Mouse (Mus musculus): ENCODE data around the gene Nip7. TPM values are rescaled to one million over a fixed set of nuclear protein-coding genes. Genes with fewer than 3 reads are reported as not detected.

The Nip7 gene
- polyA plus RNA-seq, 1 experiment from 2014 or later, result 60.4 TPM

- POLR2A ChIA-PET, result interaction anchor here (0.9 to 1.7 kb wide), 4 partner anchors 8 to 131 kb away, joined by 3 to 11 read pairs (median 3); partner anchors contain the start of genes Pdf and Sntb2
- in situ Hi-C loops (cut with MboI; ENCODE audit: low pct_unique_long_range_greater_than_20kb), result no loop called here
- CTCF ChIA-PET, result interaction anchor here (0.8 to 1.3 kb wide), 2 partner anchors 22 to 27 kb away, joined by 3 to 4 read pairs; no protein-coding TSS in a partner anchor
- ATAC-seq, result no peak
- no peak for DNase-seq (ENCODE audit: low read depth, low spot score)
- no peaks in the 10 kb centered on the region for H3K27me3 ChIP-seq
- TF ChIP-seq CTCF (IDR thresholded peaks at IDR 0.05), result no peak
Observed at GRCm38 (mm10) chr8:107065511-107066496, 9.1 kb downstream of the Nip7 start, which contains the start of gene Tmed6. Tmed6 (minus strand) TSS chr8:107065644.

- ChIA-PET CTCF (no interaction called here), POLR2A (interaction anchor here (0.9 kb wide), 1 partner anchor 9 kb away, joined by 3 read pairs; the partner anchor contains the start of gene Tmed6)
- no peaks in the 10 kb centered on the region for H3K27me3 ChIP-seq
- ATAC-seq (peak; percentile 41), DNase-seq (ENCODE audit: low read depth, low spot score) (no peak)
- in situ Hi-C loops (cut with MboI; ENCODE audit: low pct_unique_long_range_greater_than_20kb), result no loop called here
- no peak for TF ChIP-seq CTCF (IDR thresholded peaks at IDR 0.05)
Observed at GRCm38 (mm10) chr8:107073706-107074105, 17.0 kb downstream of the Nip7 start.

- H3K27me3 ChIP-seq, result no peaks in the 10 kb centered on the region
- no peak for ATAC-seq
- in situ Hi-C loops (cut with MboI; ENCODE audit: low pct_unique_long_range_greater_than_20kb), result no loop called here
- CTCF ChIA-PET, result no interaction called here
- DNase-seq (ENCODE audit: low read depth, low spot score), result no peak
- POLR2A ChIA-PET, result interaction anchor here (0.9 kb wide), 1 partner anchor 9 kb away, joined by 3 read pairs; the partner anchor contains the start of gene Tmed6
- no peak for TF ChIP-seq CTCF (IDR thresholded peaks at IDR 0.05)
Observed at GRCm38 (mm10) chr8:107074128-107074527, 17.5 kb downstream of the Nip7 start.

GRCm38 (mm10) chr8:107076239-107076888, 19.7 kb downstream of the Nip7 start:
- no peak for DNase-seq (ENCODE audit: low read depth, low spot score)
- in situ Hi-C loops (cut with MboI; ENCODE audit: low pct_unique_long_range_greater_than_20kb), result no loop called here
- no peaks in the 10 kb centered on the region for H3K27me3 ChIP-seq
- POLR2A ChIA-PET, result no interaction called here
- CTCF ChIA-PET, result interaction anchor here (1.6 kb wide), 1 partner anchor 16 kb away, joined by 3 read pairs; no protein-coding TSS in a partner anchor
- ATAC-seq, result no peak
- TF ChIP-seq CTCF (IDR thresholded peaks at IDR 0.05), result no peak

GRCm38 (mm10) chr8:107085358-107085757, 28.7 kb downstream of the Nip7 start:
- ChIA-PET CTCF (interaction anchor here (1.7 kb wide), 1 partner anchor 9 kb away, joined by 6 read pairs; no protein-coding TSS in a partner anchor), POLR2A (no interaction called here)
- DNase-seq (ENCODE audit: low read depth, low spot score) (no peak), ATAC-seq (no peak)
- no peaks in the 10 kb centered on the region for H3K27me3 ChIP-seq
- no peak for TF ChIP-seq CTCF (IDR thresholded peaks at IDR 0.05)
- in situ Hi-C loops (cut with MboI; ENCODE audit: low pct_unique_long_range_greater_than_20kb), result no loop called here

GRCm38 (mm10) chr8:107086018-107086417, 29.3 kb downstream of the Nip7 start:
- CTCF ChIA-PET, result interaction anchor here (1.7 kb wide), 1 partner anchor 8 kb away, joined by 6 read pairs; no protein-coding TSS in a partner anchor
- POLR2A ChIA-PET, result no interaction called here
- in situ Hi-C loops (cut with MboI; ENCODE audit: low pct_unique_long_range_greater_than_20kb), result no loop called here
- DNase-seq (ENCODE audit: low read depth, low spot score), result no peak
- H3K27me3 ChIP-seq, result no peaks in the 10 kb centered on the region
- TF ChIP-seq CTCF (IDR thresholded peaks at IDR 0.05), result no peak
- ATAC-seq, result no peak

GRCm38 (mm10) chr8:107088526-107089063, 31.9 kb downstream of the Nip7 start:
- no peak for ATAC-seq
- DNase-seq (ENCODE audit: low read depth, low spot score), result no peak
- H3K27me3 ChIP-seq, result no peaks in the 10 kb centered on the region
- CTCF ChIA-PET, result interaction anchor here (1.3 kb wide), 1 partner anchor 23 kb away, joined by 4 read pairs; the partner anchor contains the start of gene Tmed6
- POLR2A ChIA-PET, result no interaction called here
- no peak for TF ChIP-seq CTCF (IDR thresholded peaks at IDR 0.05)
- in situ Hi-C loops (cut with MboI; ENCODE audit: low pct_unique_long_range_greater_than_20kb), result no loop called here

GRCm38 (mm10) chr8:107090531-107090930, 33.9 kb downstream of the Nip7 start:
- H3K27me3 ChIP-seq, result no peaks in the 10 kb centered on the region
- DNase-seq (ENCODE audit: low read depth, low spot score) (no peak), ATAC-seq (no peak)
- ChIA-PET CTCF (interaction anchor here (1.3 kb wide), 1 partner anchor 14 kb away, joined by 3 read pairs; no protein-coding TSS in a partner anchor), POLR2A (no interaction called here)
- in situ Hi-C loops (cut with MboI; ENCODE audit: low pct_unique_long_range_greater_than_20kb), result no loop called here
- TF ChIP-seq CTCF (IDR thresholded peaks at IDR 0.05), result no peak

GRCm38 (mm10) chr8:107095717-107096365, 39.2 kb downstream of the Nip7 start:
- in situ Hi-C loops (cut with MboI; ENCODE audit: low pct_unique_long_range_greater_than_20kb), result no loop called here
- ATAC-seq (peak; percentile 81), DNase-seq (ENCODE audit: low read depth, low spot score) (no peak)
- POLR2A ChIA-PET, result interaction anchor here (0.7 to 1.2 kb wide), 2 partner anchors 40 to 231 kb away, joined by 3 to 4 read pairs; no protein-coding TSS in a partner anchor
- H3K27me3 ChIP-seq, result no peaks in the 10 kb centered on the region
- CTCF ChIA-PET, result interaction anchor here (1.3 kb wide), 1 partner anchor 18 kb away, joined by 3 read pairs; no protein-coding TSS in a partner anchor
- no peak for TF ChIP-seq CTCF (IDR thresholded peaks at IDR 0.05)

Data from Patski (cell line).